Comparison of ENCODE assay signal across 9 mouse cellular contexts in the genomic region with DNA sequence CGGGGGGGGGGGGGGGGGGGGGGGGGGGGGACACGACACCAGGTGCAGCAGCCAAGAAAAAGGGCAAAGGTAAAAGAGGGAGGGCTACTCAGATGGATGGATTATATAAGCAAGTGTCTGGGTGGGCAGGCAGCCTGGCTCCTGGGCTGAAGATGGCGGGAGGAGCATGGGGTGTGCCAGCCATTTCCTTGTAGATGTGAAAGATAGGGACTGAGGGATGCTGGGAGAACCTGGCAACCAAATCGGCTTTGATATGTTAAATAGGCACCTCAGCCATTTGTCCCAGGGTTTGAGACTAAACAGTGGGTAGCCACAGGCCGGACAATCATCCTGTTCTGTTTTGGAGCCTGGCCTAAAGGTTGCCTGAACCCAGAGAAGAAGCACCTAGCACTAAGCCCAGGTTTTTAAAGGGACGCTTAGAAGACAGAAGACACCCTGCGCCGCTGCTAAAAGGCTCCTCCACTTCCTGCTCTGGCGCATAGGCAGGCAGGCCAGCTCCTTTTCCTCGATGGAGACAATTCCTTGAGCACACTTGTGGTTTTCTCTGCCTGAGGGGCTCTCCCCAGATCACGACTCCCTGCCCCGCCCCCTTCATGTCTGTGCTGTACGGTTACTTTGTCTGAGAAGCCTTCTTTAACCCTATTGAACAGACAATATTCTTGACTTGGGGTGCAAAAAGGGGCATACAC. TPM values are rescaled to one million over a fixed set of nuclear protein-coding genes. Genes with fewer than 3 reads are reported as not detected.
DNase-seq lines count a peak whose midpoint lies in the region; ATAC-seq and TF ChIP-seq lines count a peak whose summit lies in the region.
"Had no signal": no experiment of that assay in that cellular context is flagged by ENCODE, and none has a peak within 500 bp of the region (broad histone marks: within the 10 kb centered on the region; RNA-seq: fewer than 3 reads in every experiment).

No protein-coding gene starts in this region.

- 0 out of 2 replicates have a peak overlapping the region, but pooled peaks have one; percentile 46 for H3K27ac ChIP-seq in forebrain, embryonic 12.5 days
- H3K27ac ChIP-seq in liver, embryonic 15.5 days (replicated peaks): no peak overlapping the region

- no peaks in the 10 kb centered on the region for H3K36me3 ChIP-seq in E14TG2a.4 (ENCODE audit: insufficient read depth, low read length)
- H3K36me3 ChIP-seq in forebrain, embryonic 12.5 days (replicated peaks): no peaks in the 10 kb centered on the region
- H3K36me3 ChIP-seq in liver, embryonic 15.5 days (replicated peaks): no peaks in the 10 kb centered on the region

- ATAC-seq in forebrain, embryonic 12.5 days (ENCODE audit: low FRiP score): no peak
- no peak for ATAC-seq in liver, embryonic 15.5 days (ENCODE audit: insufficient read depth)

- TF ChIP-seq CTCF in E14TG2a.4 (conservative IDR thresholded peaks at IDR 0.05; ENCODE audit: low read length): no peak

- peak; percentile 30 to 32 for DNase-seq in cerebellum, postnatal 10 days
- no peak for DNase-seq in cerebellum, postnatal 36 days
- no peak for DNase-seq in gastrocnemius, postnatal 25 days
- no peak for DNase-seq in left cerebral cortex, adult 18-20 months (ENCODE audit: low spot score in 2 of 2)
- no peak for DNase-seq in adrenal gland, adult (ENCODE audit: inconsistent age in 2 of 2, low spot score in 1 of 2)

- H3K4me3 ChIP-seq in E14TG2a.4 (replicated peaks; ENCODE audit: low read length): peak overlapping the region; percentile 72
- H3K4me3 ChIP-seq in forebrain, embryonic 12.5 days (replicated peaks): no peak overlapping the region; the same call in 1 of the 2 replicates
- no peak overlapping the region for H3K4me3 ChIP-seq in liver, embryonic 15.5 days (replicated peaks)
- H3K4me3 ChIP-seq: myocyte had no signal

- H3K27me3 ChIP-seq in E14TG2a.4 (ENCODE audit: insufficient read depth, low read length): no peaks in the 10 kb centered on the region
- H3K27me3 ChIP-seq in forebrain, embryonic 12.5 days: no peaks in the 10 kb centered on the region
- H3K27me3 ChIP-seq in liver, embryonic 15.5 days: peaks cover 7% of the 10 kb centered on the region

- peak overlapping the region; percentile 36; the same call in 1 of the 2 replicates for H3K9ac ChIP-seq in forebrain, embryonic 12.5 days
- H3K9ac ChIP-seq in liver, embryonic 15.5 days: no peak overlapping the region

- WGBS in forebrain, embryonic 12.5 days: 8% methylated on average over 11 of the region's 13 CpGs
- 9% methylated on average over 11 of the region's 13 CpGs for WGBS in liver, embryonic 15.5 days (ENCODE audit: insufficient replicate concordance)

- H3K4me1 ChIP-seq in E14TG2a.4 (replicated peaks; ENCODE audit: low read depth, low read length): peaks cover 53% of the 10 kb centered on the region
- H3K4me1 ChIP-seq in forebrain, embryonic 12.5 days: peaks cover 12% of the 10 kb centered on the region
- peaks cover 10% of the 10 kb centered on the region for H3K4me1 ChIP-seq in liver, embryonic 15.5 days (replicated peaks)

- no peaks in the 10 kb centered on the region for H3K9me3 ChIP-seq in E14TG2a.4 (ENCODE audit: low read length)
- no peaks in the 10 kb centered on the region for H3K9me3 ChIP-seq in forebrain, embryonic 12.5 days
- no peaks in the 10 kb centered on the region for H3K9me3 ChIP-seq in liver, embryonic 15.5 days (replicated peaks)

- peak overlapping the region; percentile 39 for H3K4me2 ChIP-seq in forebrain, embryonic 12.5 days
- peak overlapping the region; percentile 13; the same call in 1 of the 2 replicates for H3K4me2 ChIP-seq in liver, embryonic 15.5 days

RNA-seq across cellular contexts. Expression of a gene that starts 4.6 kb away (rescaled TPM):
- polyA plus RNA-seq in forebrain, embryonic 12.5 days (2016; fragmentation: Nextera tagmentation; extraction: Ambion mirVana): 20.2 and 20.4 TPM in 2 replicates
- polyA plus RNA-seq in liver, embryonic 15.5 days (2015; fragmentation: Nextera tagmentation; extraction: Ambion mirVana): 5.6 and 5.7 TPM in 2 replicates
- total RNA-seq in gastrocnemius, postnatal 25 days (2021): 1 to 10 TPM; 4.2 to 5.2 TPM
- total RNA-seq in left cerebral cortex, adult 18-20 months (2021): 10 to 100 TPM; 23.3 to 24.4 TPM

RNA-seq across cellular contexts. Expression of a gene that starts 11.1 kb away (rescaled TPM):
- 1.9 and 2.2 TPM in 2 replicates for polyA plus RNA-seq in forebrain, embryonic 12.5 days (2016; fragmentation: Nextera tagmentation; extraction: Ambion mirVana)
- 5.0 and 6.6 TPM in 2 replicates for polyA plus RNA-seq in liver, embryonic 15.5 days (2015; fragmentation: Nextera tagmentation; extraction: Ambion mirVana)
- total RNA-seq in gastrocnemius, postnatal 25 days (2021): 1 to 10 TPM in 1 of 2 experiments, under 1 TPM in 1; 0.67 to 1.3 TPM
- 1 to 10 TPM; 5.3 to 6.2 TPM for total RNA-seq in left cerebral cortex, adult 18-20 months (2021)

Comparison
In these comparisons a context has a peak if more than half of its experiments do, and no peak if none do; other contexts are left out.
1. DNase-seq: peak in cerebellum, postnatal 10 days (2 of 2); none in cerebellum, postnatal 36 days (0 of 2), gastrocnemius, postnatal 25 days (single experiment), left cerebral cortex, adult 18-20 months (0 of 2) and adrenal gland, adult (0 of 2).